Mouse (Mus musculus) CH12.LX (cell line): ENCODE results near the gene AC131692.1. TPM values are rescaled to one million over a fixed set of nuclear protein-coding genes. Genes with fewer than 3 reads are reported as not detected.

Source experiments
- DNase-seq: peaks from one replicate; pipeline ENCODE4 v3.0.0-alpha.2; 2013; ENCODE audit errors: extremely low read depth
- H3K27ac ChIP-seq: 2 replicates; pipeline ENCODE4 v1.5.1; 2012; ENCODE audit warnings: low read depth, mild to moderate bottlenecking, control low read depth, moderate library complexity; ENCODE audit not compliant: insufficient read depth
- H3K27me3 ChIP-seq: replicated peaks from 2 replicates; pipeline ENCODE3; 2012; ENCODE audit warnings: inconsistent platforms
- H3K36me3 ChIP-seq, 2 experiments: replicated peaks in 1 of 2; 2 replicates each; pipeline versions ENCODE3 to v1.6.1; 2012; ENCODE audit warnings: inconsistent platforms in 1 of 2, low read length in 1 of 2, mild to moderate bottlenecking in 1 of 2, mixed read lengths in 1 of 2, moderate library complexity in 1 of 2; ENCODE audit not compliant: control insufficient read depth in 1 of 2, insufficient read depth in 1 of 2
- H3K4me1 ChIP-seq, 2 experiments: 2 replicates each; pipeline ENCODE4 v1.6.1; 2012; ENCODE audit warnings: inconsistent platforms in 1 of 2, moderate library complexity in 1 of 2; ENCODE audit not compliant: insufficient read depth in 2 of 2, control insufficient read depth in 1 of 2
- H3K4me2 ChIP-seq: 2 replicates; pipeline ENCODE4 v1.6.1; 2012; ENCODE audit warnings: low read depth, mild to moderate bottlenecking, control low read depth; ENCODE audit not compliant: poor library complexity, insufficient read depth, severe bottlenecking
- H3K4me3 ChIP-seq, 3 experiments: fragments of 150-350 bp in 1 of 3; sonication (generic) in 1 of 3; replicated peaks in 1 of 3; 2 replicates each; pipeline versions ENCODE3 to v1.5.1; 2011 to 2012; ENCODE audit warnings: low read depth in 2 of 3, low read length in 2 of 3, mild to moderate bottlenecking in 2 of 3, moderate library complexity in 2 of 3, control low read depth in 1 of 3, improper control_type of control experiment in 1 of 3, inconsistent platforms in 1 of 3, mixed read lengths in 1 of 3; ENCODE audit not compliant: poor library complexity in 1 of 3
- H3K79me2 ChIP-seq: replicated peaks from 2 replicates; pipeline ENCODE4 v1.6.1; 2012; ENCODE audit warnings: mild to moderate bottlenecking, moderate library complexity; ENCODE audit not compliant: control insufficient read depth, poor library complexity, insufficient read depth, severe bottlenecking; ENCODE audit errors: extremely low read depth
- H3K9ac ChIP-seq: 2 replicates; pipeline ENCODE4 v1.6.1; 2012; ENCODE audit warnings: low read depth, mild to moderate bottlenecking, control low read depth, moderate library complexity; ENCODE audit not compliant: insufficient read depth
- H3K9me3 ChIP-seq: replicated peaks from 2 replicates; pipeline ENCODE3; 2012; ENCODE audit warnings: low read length, inconsistent platforms, mixed read lengths
- CHD1 ChIP-seq: IDR thresholded peaks from 2 replicates; pipeline ENCODE4 v1.6.1; 2012; ENCODE audit warnings: low read depth, low read length, improper control_type of control experiment, inconsistent platforms
- CHD2 ChIP-seq: IDR thresholded peaks from 2 replicates; pipeline ENCODE4 v1.6.1; 2011; ENCODE audit warnings: low read length, improper control_type of control experiment
- E2F4 ChIP-seq: IDR thresholded peaks from 2 replicates; pipeline ENCODE4 v1.6.1; 2011; ENCODE audit warnings: low read depth, low read length, improper control_type of control experiment; ENCODE audit not compliant: insufficient replicate concordance
- ETS1 ChIP-seq: conservative IDR thresholded peaks from 2 replicates; pipeline ENCODE4 v1.6.1; 2012; ENCODE audit warnings: low read depth, mild to moderate bottlenecking, inconsistent platforms, low read length, improper control_type of control experiment, moderate library complexity
- HCFC1 ChIP-seq: IDR thresholded peaks from 2 replicates; pipeline ENCODE4 v1.6.1; 2012; ENCODE audit warnings: low read depth, mild to moderate bottlenecking, inconsistent platforms, low read length, improper control_type of control experiment
- JUN ChIP-seq: IDR thresholded peaks from 2 replicates; pipeline ENCODE4 v1.6.1; 2011; ENCODE audit warnings: low read depth, mild to moderate bottlenecking, low read length, improper control_type of control experiment, moderate library complexity; ENCODE audit not compliant: insufficient read depth
- KAT2A ChIP-seq: IDR thresholded peaks from 2 replicates; pipeline ENCODE4 v1.6.1; 2012; ENCODE audit warnings: low read length, improper control_type of control experiment, inconsistent platforms; ENCODE audit not compliant: insufficient replicate concordance
- MAFK ChIP-seq: IDR thresholded peaks from 2 replicates; pipeline ENCODE4 v1.6.1; 2011; ENCODE audit warnings: low read length, improper control_type of control experiment; ENCODE audit not compliant: insufficient replicate concordance
- MAX ChIP-seq: IDR thresholded peaks from 2 replicates; pipeline ENCODE4 v1.6.1; 2011; ENCODE audit warnings: low read length, improper control_type of control experiment
- MEF2A ChIP-seq: IDR thresholded peaks from 2 replicates; pipeline ENCODE4 v1.6.1; 2014; ENCODE audit warnings: low read depth, mild to moderate bottlenecking, inconsistent platforms, low read length, improper control_type of control experiment, borderline replicate concordance
- NELFE ChIP-seq: IDR thresholded peaks from 2 replicates; pipeline ENCODE4 v1.6.1; 2011; ENCODE audit warnings: low read depth, low read length, improper control_type of control experiment
- POLR2A ChIP-seq: IDR thresholded peaks from 2 replicates; pipeline ENCODE4 v1.6.1; 2011; ENCODE audit warnings: low read depth, mild to moderate bottlenecking, improper control_type of control experiment, low read length
- RAD21 ChIP-seq: IDR thresholded peaks from 2 replicates; pipeline ENCODE4 v1.6.1; 2011; ENCODE audit warnings: low read depth, mild to moderate bottlenecking, low read length, improper control_type of control experiment, moderate library complexity
- RCOR1 ChIP-seq: conservative IDR thresholded peaks from 2 replicates; pipeline ENCODE4 v1.6.1; 2012; ENCODE audit warnings: low read depth, mild to moderate bottlenecking, inconsistent platforms, low read length, improper control_type of control experiment
- SIN3A ChIP-seq: IDR thresholded peaks from 2 replicates; pipeline ENCODE4 v1.6.1; 2012; ENCODE audit warnings: low read length, improper control_type of control experiment, inconsistent platforms
- SMC3 ChIP-seq: IDR thresholded peaks from 2 replicates; pipeline ENCODE4 v1.6.1; 2011; ENCODE audit warnings: low read depth, low read length, improper control_type of control experiment
- TBP ChIP-seq: conservative IDR thresholded peaks from 2 replicates; pipeline ENCODE4 v1.6.1; 2011; ENCODE audit warnings: low read depth, low read length, improper control_type of control experiment
- USF1 ChIP-seq: IDR thresholded peaks from 2 replicates; pipeline ENCODE4 v1.6.1; 2014; ENCODE audit warnings: low read depth, mild to moderate bottlenecking, inconsistent platforms, low read length, improper control_type of control experiment
- ZKSCAN1 ChIP-seq: IDR thresholded peaks from 2 replicates; pipeline ENCODE4 v1.6.1; 2012; ENCODE audit warnings: low read depth, inconsistent platforms, low read length, improper control_type of control experiment, borderline replicate concordance
- ZMIZ1 ChIP-seq: IDR thresholded peaks from 2 replicates; pipeline ENCODE4 v1.6.1; 2012; ENCODE audit warnings: low read depth, mild to moderate bottlenecking, inconsistent platforms, low read length, improper control_type of control experiment
- dilution Hi-C: fragments of 300-500 bp; cut with MboI; formaldehyde crosslinking; loops from 2 replicates; pipeline ENCODE4 v1.14.3; 2020; ENCODE audit warnings: low sequenced_read_pairs; ENCODE audit not compliant: extremely low pct_unique_long_range_greater_than_20kb, extremely low pct_ligation_motif_present
- in situ Hi-C: fragments of 300-500 bp; cut with MboI; formaldehyde crosslinking; loops from 3 replicates; pipeline ENCODE4 v1.14.3; 2019; ENCODE audit warnings: low sequenced_read_pairs, low pct_ligation_motif_present, low pct_unique_long_range_greater_than_20kb, mixed read lengths
- polyA plus RNA-seq: library from polyadenylated mRNA; unstranded; fragments of >175 nt; gene quantifications from 2 replicates; pipeline ENCODE4 v1.2.1, GENCODE M21; 2012; ENCODE audit warnings: low read depth; ENCODE audit not compliant: insufficient read length
- total RNA-seq, 2 experiments: library from RNA; depleted of rRNA; stranded (reverse); fragments of 300-350 nt in 1 of 2; fragments of >200 nt in 1 of 2; gene quantifications; 2 replicates each; pipeline ENCODE4 v1.2.3; 2012 to 2014

Gene AC131692.1
- total and polyA plus RNA-seq, 3 experiments: 0.74 to 4.7 (median 0.81) TPM

GRCm38 (mm10) chr19:6136397-6136796 is 42.2 kb downstream of the AC131692.1 start:
- Histone ChIP-seq H3K79me2 (no peaks in the 10 kb centered on the region), H3K27me3 (no peaks in the 10 kb centered on the region), H3K4me3 (no peak overlapping the region), H3K9ac (no peak overlapping the region), H3K36me3 (peaks cover 4 to 48% of the 10 kb centered on the region in 2 experiments), H3K27ac (no peak overlapping the region), H3K9me3 (no peaks in the 10 kb centered on the region), H3K4me2 (no peak overlapping the region), H3K4me1 (peaks cover 8% of the 10 kb centered on the region in 2 experiments)
- DNase-seq: no peak
- dilution Hi-C loops: no loop called here
- TF ChIP-seq USF1: no peak
- TF ChIP-seq ZMIZ1: no peak
- TF ChIP-seq MAFK: no peak
- no peak for TF ChIP-seq SMC3
- TF ChIP-seq SIN3A: no peak
- TF ChIP-seq RCOR1: no peak
- no peak for TF ChIP-seq MEF2A
- no peak for TF ChIP-seq POLR2A
- TF ChIP-seq NELFE: no peak
- TF ChIP-seq MAX: no peak
- TF ChIP-seq CHD1: no peak
- TF ChIP-seq HCFC1: no peak
- TF ChIP-seq E2F4: no peak
- no peak for TF ChIP-seq JUN
- no peak for TF ChIP-seq RAD21
- TF ChIP-seq CHD2: no peak
- TF ChIP-seq ETS1: no peak
- TF ChIP-seq ZKSCAN1: no peak
- in situ Hi-C loops: no loop called here

DNA sequence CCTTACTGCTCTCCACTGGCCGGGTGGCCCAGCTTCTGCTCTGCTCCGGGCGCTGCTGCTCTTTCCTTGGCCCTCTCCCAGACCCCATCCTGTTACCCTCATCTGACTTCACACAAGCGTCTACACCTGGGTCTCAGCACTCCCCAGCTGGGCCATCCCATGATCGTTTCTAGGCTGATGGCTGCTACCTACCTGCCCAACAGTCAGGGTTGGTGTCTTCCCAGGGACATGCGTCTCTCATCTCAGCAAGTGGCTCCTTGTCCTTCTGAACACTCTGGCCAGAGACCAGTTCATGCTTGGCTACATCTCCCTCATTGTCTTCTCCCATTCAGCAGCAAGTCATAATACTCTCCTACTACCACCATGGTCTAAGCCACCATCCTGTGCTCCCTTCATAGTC is 45.5 kb downstream of the AC131692.1 start:
- Histone ChIP-seq H3K9ac (no peak overlapping the region), H3K79me2 (no peaks in the 10 kb centered on the region), H3K4me1 (peaks cover 5 to 8% of the 10 kb centered on the region in 2 experiments), H3K27ac (no peak overlapping the region), H3K27me3 (peaks cover 4% of the 10 kb centered on the region), H3K4me2 (no peak overlapping the region), H3K9me3 (peaks cover 2% of the 10 kb centered on the region), H3K36me3 (peaks cover 4 to 34% of the 10 kb centered on the region in 2 experiments), H3K4me3 (no peak overlapping the region)
- dilution Hi-C loops (no loop called here), in situ Hi-C loops (no loop called here)
- no peak for TF ChIP-seq RAD21
- no peak for TF ChIP-seq JUN
- no peak for TF ChIP-seq TBP
- TF ChIP-seq MAFK: no peak
- TF ChIP-seq KAT2A: no peak
- no peak for DNase-seq
